Mouse (Mus musculus) c-Kit-positive CD71-negative TER-119-negative erythroid progenitor cells, embryonic 14.5 days (primary cell): ENCODE measurements around the gene Pld4.

Experiments
- DNase-seq: peaks from one replicate; pipeline ENCODE4 v3.0.0-alpha.2; 2013; ENCODE audit warnings: low read depth

Gene Pld4

DNA sequence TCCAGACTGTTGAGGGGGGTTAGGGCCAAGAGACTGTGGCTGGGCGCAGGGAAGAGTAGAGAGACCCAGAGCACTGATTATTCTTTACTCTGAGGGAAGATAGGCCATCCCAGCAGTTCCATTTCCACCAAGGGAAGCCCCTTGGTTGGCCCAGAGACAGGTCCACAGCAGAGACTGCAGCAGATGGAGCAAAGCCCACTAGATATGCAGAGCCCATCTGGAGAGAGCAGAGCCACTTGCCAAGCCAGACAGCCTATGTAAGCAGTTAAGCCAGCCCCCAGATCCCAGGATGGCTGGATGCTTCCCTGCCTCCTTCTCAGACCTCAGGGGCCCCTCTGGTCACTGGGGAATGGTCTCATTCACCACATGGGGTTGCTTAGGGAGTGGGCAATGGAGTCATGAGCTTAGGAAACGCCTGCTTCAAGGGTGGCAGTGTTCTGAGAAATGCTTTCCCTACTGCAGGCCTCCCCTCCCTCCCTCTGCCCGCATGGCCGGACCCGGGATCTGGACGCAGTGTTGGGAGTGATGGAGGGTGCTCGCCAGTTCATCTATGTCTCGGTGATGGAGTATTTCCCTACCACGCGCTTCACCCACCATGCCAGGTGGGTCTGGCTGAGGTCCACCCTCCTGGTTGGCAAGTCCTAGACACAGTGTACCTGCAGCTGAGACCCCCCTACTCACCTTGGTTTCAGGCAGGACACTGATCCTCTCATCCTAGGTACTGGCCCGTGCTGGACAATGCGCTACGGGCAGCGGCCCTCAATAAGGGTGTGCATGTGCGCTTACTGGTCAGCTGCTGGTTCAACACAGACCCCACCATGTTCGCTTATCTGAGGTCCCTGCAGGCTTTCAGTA is 6.8 kb downstream of the Pld4 start:
- DNase-seq: no peak

DNA sequence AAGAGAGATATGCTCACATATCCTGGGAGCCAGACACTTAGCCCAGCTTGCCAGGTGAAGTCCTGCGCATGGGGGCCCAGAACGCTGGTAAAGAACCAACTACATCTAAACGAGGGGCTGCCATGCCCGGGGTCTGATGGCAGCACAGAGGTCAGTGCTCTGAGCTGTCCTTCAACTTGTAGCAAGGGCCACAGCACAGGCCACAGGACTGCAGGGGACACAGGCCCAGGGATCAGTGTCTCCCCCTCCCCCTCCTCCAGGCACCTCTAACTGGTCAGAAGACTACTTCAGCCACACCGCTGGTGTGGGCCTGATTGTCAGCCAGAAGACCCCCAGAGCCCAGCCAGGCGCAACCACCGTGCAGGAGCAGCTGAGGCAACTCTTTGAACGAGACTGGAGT is 7.7 kb downstream of the Pld4 start:
- DNase-seq: no peak

DNA sequence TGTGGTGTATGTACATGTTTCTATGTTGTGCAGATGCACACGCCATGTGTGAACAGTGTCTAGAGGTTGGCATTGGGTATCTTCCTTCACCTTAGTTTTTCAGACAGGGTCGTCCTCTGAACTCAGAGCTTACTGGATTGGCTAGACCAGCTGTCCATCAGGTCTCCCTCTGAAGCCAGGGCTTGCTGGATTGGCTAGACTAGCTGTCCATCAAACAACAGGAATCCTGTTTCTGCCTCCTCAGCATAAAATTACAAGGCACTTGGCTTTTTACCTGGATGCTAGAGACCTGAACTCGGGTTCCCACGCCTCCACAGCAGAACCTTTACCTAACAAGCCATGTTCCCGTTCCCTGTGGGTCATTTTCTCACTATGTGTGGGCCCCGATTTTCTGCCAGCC is 8.6 kb downstream of the Pld4 start:
- DNase-seq: no peak

DNA sequence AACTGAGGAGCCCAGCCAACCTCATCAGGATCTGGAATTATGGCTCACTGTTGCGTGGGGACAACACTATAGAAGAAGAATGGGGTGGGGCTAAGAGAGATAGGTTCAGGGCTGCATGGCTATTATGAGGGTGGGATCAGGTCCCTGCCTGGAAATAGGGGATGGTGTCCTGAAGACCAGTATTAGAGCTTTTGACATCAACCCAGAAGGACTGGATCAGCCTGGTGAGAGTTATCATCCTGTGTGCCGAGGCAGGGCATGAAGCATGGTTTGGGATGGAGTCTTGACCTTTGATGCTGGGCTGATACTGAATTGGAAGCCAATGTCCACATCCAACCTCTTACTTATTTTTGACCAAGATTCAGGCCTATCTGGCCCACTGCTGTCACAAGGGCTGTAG is 9.3 kb downstream of the Pld4 start:
- no peak for DNase-seq

DNA sequence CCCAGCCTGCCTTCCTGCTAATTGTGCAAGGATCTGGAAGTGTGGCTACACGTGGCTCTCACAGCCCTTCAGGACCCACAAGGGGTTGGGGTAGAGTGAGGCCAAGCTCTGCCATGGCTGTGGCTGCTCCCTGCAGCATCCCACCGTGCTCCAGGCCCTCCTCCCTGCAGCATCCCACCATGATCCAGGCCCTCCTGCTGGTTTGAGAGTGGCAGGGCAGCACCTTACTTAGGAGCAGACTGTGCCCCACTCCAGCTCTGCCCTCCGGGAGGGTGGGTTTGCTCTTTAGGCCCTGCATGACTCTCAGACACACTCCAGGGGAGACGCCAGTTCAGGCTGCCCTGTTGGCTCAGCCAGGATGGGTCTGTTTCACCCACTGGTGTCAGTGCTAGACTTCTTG is 9.9 kb downstream of the Pld4 start:
- no peak for DNase-seq

DNA sequence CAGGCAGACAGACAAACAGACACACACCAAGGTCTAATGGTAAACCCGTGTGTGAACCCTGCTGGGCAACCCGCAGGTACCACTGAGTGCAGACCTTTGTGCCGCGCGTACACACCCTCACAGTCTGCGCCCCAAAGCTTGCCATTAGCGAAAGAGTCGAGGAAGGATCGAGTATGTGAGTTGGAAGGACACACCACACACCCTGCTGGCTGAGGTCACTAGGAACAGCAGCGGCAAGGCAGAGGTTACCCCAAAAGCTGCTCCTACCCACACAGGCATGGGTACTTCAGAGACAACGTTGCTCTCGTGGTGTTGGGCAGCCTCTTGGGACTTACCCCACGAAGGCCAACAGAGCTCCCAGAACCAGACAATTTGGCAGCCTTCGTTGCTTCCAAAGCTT is 11.9 kb downstream of the Pld4 start:
- DNase-seq: no peak

DNA sequence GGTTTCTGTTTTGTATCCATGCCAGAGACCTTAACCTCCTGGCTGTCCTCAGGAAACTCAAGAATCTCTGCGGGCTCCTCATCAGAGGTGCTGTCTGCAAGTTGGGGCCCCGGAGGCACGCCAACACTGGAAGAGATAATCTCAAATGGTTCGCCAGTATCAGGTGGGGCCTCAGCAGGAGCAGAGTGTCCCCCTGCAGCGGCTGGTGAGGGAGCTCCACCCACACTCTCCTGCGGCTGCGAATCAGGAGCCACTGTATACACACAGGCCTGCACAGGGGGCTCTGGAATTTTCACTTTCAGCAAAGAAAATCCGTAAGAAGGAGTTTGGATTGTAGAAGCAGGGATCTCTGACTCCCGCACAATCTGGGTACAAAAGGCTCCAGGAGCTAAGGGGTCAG is 12.9 kb downstream of the Pld4 start:
- DNase-seq: no peak

DNA sequence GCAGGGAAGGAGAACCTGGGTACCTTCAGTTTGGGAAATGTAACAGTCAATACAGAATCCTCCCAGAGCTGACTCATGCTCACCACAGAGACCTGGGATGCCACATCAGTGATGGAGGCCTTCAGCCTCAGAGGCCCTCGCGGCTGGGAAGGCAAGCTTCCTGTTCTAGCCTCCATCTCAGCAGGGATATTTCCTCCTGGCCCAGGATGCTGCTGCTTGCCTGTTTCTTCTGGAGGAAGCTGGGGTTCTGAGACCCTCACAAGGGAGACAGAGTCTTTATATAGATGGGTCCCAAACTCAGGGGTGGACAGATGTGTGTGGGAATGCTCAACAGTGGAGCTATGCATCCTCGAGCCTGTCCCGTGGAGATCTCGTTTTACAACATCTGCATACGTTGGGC is 13.6 kb downstream of the Pld4 start:
- DNase-seq: no peak

DNA sequence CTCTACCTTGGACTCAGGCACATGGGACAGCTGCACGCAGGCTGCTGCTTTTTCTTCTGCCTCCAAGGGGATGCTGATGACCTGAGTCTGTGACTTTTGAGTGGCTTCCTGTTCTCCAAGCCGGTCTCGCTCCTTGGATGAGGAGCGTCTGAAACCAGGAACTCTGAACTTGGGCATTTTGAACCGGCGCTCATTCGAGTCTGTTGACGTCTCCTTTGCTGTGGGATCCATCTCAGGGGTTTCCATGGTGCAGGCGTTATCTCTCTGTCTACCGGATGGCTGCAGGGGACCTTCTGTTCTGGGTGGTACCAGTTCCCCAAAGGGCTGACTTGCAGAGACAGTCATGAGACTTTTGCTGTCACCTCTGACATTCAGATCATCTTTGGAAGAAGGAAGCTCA is 14.0 kb downstream of the Pld4 start:
- DNase-seq: no peak

DNA sequence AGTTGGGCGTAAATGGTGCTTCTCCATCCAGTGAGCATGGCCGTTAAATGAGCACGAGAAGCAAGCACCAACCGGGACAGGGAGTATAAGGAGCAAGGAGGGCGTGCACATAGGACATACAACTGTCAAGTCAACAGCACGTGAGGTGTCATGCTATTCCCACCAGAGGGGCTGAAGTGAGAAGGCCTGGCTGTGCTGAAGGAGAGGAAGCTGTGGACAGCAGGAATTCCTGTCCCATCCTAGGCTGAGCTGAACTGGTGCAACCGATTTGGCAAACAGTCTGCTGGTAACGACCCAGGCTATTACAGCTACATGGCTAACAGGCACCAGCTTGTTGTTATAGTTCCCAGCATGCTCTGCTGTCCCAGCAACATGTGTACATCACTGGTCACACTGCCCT is 30.6 kb downstream of the Pld4 start:
- DNase-seq: no peak

DNA sequence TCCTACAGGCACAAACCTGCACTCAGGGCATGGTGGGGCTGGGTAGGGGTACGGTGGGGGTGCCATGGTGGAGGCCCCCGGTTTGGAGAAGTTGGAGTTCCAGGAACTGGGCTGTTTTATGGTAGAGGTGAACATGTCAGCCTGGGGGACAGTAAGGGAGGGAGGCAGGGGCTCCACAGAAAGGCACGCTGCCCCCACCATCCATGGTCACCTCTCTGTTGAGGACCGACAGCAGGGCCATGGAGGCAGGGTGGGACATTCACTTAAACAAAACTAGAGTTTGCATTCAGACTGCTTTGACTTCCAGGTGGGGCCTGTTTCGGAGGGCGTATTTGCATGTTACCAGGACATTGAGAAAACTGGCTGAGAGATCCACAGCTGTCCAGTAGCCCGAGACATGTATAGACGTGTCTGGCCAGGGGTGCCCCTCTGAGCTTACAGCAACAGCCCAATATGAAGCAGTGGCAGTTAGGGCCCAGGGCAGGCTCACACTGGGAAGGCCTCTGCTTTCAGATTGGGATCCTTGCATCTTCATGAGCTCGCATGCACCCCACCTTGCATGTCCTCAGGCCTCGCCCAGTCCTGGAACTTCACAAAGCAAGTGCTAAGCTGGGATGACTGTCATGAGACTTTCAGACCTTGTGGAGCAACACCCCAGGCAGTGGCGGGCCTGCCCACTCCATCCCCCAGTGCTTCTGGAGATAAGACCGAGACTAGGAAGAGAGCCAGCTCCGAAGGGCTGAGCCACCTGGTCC is 33.3 kb downstream of the Pld4 start:
- DNase-seq: no peak

DNA sequence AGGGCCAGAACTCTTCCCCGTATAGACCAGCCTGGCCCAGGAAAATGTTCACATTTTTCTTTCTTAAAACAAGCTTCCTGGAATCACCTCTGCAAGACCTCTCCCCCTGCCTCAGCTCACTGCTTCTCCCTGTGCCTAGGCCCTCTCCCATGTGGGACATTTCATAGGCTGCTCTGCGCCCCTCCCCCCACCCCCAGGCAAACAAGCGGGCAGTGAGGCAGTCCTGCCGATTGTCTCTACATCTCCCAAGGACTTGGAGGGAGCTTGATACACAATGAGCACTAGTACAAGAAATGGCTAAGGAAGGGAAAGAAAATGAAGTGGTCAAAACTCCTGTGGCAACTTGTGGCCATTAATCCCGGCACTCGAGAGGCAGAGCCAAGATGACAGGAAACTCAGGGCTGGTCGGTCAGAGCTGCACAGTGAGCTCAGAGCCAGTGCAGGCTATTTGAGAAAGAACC is 33.9 kb downstream of the Pld4 start:
- DNase-seq: no peak

DNA sequence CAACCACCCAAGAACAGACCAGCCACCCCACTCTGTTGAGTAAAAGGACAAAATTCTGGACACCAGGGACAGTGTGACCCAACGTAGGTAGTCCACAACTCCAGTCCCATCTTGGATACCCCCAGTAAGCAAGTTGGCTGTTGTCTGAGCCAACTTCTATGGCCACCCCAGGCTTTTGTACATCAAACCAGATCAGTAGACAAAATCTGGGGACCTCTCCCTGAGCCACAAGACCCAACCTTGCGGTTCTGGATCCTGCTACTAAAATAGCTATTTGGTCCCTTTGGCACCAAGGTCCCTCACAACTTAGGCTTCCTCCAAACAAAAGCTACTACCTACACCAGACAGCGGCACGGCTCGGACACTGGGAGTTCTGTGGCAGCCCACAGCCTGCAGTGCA is 34.5 kb downstream of the Pld4 start:
- DNase-seq: no peak

DNA sequence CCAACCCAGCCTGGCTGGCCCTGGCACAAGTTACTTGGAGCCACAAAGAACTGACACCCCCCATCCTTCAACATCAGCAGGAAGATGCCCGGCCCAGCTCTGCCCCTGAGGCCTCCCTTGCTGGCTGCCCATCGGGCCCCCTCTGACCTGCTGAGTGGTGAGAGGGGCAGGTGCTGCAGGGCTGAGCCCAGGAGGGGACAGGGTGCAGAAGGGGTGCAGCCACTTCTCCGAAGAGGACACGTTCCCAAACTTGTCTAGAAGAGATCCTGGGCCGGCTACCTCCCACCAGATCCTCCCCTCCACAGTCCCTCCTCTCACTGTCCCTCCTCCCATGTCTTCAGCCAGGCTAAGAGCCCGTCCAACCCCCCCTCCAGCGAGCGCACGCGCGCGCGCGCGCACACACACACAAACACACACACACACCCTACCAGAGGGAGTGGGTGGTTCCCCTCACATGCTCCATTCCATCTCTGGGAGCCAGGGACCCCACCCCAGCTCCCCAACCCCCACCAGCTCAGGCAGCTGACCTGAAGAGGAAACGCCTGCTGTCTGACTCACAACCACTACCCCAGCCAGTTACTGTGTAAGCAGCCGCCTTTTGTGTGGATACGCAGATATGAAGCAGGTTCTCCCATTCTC is 35.1 kb downstream of the Pld4 start:
- no peak for DNase-seq

DNA sequence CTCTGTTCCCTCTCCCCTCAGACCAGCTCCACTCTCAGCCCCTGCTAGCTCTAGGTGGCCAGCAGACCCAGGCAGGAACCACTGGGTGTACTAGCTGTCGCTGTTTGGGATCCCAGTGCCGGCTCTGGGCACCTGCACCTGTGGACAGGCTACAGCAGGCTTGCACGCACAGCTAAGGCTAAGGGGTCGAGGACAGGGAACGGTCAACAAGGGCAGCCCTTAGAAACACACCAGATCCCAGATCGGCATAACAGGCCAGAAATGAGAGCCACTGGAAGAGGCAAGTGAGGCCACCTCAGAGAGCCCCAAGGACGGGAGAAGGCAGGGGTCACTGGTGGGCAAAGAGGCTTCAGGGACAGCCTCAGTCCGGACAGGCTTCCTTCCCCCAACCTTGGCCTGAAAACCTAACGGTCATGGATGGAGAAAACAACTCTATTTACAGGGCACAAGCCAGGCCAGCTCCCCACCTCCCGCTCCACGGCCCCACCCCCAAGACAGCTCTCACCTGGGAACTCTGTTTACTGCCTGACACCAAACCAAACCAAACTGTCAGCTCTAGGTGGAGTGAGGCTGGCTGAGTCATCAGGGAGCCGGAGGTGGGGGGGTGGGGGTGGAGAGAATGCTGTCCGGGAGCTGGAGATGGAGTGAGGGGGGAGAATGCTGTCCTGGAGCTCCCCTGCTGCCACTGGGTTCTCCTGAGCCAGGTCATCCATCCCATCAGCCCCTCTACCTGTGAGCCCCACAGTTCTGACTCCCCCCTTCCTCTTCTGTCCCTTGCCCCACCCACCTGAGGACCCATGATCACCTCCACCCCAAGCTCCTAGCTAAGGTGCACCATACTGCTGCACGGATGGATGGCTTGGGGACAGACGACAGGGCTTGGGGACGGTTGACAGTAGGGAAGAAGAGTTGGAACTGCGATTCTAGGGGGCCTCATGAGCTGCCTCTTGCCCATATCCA is 36.4 kb downstream of the Pld4 start:
- DNase-seq: no peak

DNA sequence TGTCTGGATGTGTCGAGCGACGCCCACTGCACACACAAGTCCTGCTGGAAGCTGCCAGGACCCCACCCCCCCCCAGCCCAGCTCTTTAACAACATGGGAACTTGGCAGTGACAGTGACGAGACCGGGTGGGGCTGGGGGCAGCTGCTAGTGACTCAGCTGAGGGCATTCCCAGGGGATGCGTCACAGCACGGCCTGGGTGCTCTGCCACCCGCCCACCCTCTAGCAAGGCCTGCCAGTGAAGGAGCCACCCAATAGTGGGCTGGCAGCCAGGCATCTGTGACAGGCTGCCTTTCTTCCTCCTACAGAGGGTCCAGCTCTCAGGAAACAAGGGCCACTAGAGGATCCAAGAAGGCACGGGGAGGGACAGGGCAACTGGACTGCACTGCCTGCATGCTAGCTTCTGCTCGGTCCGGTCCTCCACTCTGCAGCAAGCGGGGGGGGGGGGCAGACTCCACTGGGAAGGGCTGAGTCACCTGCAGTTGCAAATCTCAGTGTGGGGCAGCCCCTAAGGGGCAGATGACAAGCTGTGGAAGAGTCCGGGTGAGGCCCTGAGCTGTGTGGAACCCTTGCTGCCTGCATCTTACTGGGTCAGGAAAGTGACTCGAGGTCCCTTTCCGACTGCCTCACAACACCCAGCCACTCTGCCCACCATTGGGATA is 37.3 kb downstream of the Pld4 start:
- DNase-seq: no peak

DNA sequence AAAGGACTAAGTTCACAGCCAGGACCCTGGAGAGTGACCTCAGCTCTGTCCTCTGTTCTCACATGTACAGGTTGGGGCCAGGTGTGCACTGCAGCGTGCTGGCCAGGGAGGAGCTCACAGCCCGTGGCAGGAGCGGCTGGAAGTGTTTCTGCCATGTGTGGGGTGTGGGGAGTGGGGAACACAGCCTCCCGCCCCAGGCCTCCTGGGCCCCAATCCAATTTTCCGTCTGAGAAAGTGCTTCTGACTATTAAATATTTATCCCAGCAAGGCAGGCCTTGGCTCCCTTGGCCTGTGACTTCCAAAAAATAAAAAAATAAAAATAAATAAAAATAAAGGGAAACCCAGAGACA is 37.9 kb downstream of the Pld4 start:
- DNase-seq: no peak

DNA sequence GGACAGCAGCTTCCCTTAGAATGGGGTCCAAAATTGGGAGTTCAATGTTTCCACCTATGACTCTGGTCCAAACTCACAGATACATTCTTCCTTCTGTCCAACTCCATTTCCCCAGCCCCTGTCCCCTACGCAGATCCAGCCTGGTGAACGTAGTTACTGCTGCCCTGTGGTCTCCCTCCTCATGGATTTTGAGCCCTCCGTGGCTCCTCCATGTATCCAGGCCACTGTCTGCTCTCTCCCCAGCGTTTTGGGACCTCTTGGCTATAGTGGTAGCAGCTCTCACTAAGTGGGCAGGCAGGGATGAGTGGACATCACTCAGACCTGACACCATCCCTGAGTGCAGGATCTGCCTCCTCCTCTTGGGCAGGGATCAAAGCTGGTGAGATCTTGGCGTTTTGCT is 38.3 kb downstream of the Pld4 start:
- DNase-seq: no peak

DNA sequence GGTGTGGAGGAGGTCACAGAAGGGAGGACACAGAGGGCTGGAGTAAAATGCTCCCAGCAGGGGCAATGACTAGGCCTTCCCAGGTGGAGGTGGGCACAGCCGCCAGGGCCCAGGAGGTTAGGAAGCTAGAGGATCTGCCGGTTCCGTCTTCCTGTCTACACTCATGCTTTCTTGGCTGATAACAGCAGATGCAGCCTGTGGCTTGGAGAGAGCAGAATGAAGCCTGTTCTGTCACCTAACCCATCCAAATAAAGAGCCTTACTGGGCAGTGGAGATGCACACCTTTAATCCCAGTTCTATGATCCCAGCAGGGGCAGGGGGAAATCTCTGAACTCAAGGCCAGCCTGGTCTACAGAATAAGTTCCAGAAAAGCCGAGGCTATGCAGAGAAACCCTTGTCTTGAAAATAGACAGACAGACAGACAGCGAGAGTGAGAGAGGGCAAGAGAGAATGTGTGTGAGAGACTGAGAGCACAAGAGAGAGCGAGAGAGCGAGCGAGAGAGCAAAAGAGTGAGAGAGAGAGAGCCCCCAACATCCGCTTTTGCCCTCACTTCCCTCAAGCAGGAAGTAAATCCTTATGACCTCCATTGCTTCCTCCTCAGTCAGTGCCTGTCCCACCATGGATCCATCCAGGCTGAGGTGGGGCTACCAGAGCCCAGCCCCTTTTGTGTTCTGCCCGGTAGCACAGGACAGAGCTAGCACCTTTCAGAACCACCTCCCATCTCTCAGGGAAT is 38.9 kb downstream of the Pld4 start:
- no peak for DNase-seq

DNA sequence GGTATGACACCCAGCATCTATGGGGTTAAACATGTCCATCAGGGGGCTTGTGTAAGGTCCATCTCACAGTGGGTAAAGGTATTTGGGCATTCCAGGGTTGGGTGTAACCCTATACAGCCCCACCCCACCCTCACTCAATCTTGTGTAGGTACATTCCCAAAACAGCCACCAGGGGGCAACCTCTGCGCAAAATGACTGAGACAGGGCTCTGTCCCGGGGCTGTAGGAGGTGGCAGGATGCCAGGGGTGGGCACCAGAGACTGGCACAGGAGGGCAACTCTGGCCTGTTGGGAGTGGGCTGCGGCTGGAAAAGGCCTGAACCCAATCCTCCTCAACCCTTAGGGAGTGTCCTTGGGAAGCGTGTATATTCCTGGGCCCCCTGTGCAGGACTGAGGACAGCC is 40.0 kb downstream of the Pld4 start:
- peak; percentile 74 for DNase-seq
